ENCODE assay signal across 21 mouse cellular contexts in genomic region chr14:23602054-23602453, GRCm38 (mm10).
DNase-seq lines count a peak whose midpoint lies in the region; ATAC-seq and TF ChIP-seq lines count a peak whose summit lies in the region.
"Had no signal": no experiment of that assay in that cellular context is flagged by ENCODE, and none has a peak within 500 bp of the region (broad histone marks: within the 10 kb centered on the region; RNA-seq: fewer than 3 reads in every experiment).

No protein-coding gene starts in this region.

- TF ChIP-seq CTCF in left cerebral cortex, adult 2 months (IDR thresholded peaks at IDR 0.05), result no peak
- TF ChIP-seq CTCF in cortical plate, adult 2 months (IDR thresholded peaks at IDR 0.05; ENCODE audit: extremely low read depth, insufficient read depth, low read length), result no peak

- WGBS in hindbrain, embryonic 15.5 days, result 73% methylated on average over 2 of the region's 2 CpGs
- 66% methylated on average over 2 of the region's 2 CpGs for WGBS in hindbrain, embryonic 13.5 days

- no peak overlapping the region for H3K9ac ChIP-seq in hindbrain, embryonic 15.5 days
- H3K9ac ChIP-seq in hindbrain, embryonic 13.5 days, result no peak overlapping the region
- H3K9ac ChIP-seq: embryonic facial prominence, embryonic 12.5 days; embryonic facial prominence, embryonic 15.5 days; forebrain, postnatal 0 days had no signal

- H3K36me3 ChIP-seq in hindbrain, embryonic 15.5 days, result no peaks in the 10 kb centered on the region
- no peaks in the 10 kb centered on the region for H3K36me3 ChIP-seq in hindbrain, embryonic 13.5 days
- H3K36me3 ChIP-seq: embryonic facial prominence, embryonic 12.5 days; embryonic facial prominence, embryonic 15.5 days had no signal

- no peak for TF ChIP-seq POLR2A in cortical plate, adult 2 months (IDR thresholded peaks at IDR 0.05; ENCODE audit: extremely low read depth, insufficient read depth, low read length)

- intact Hi-C loops in left cerebral cortex, adult 2 months (cut with DNase I), result no loop called here

- no peak overlapping the region for H3K4me2 ChIP-seq in hindbrain, embryonic 15.5 days
- H3K4me2 ChIP-seq in hindbrain, embryonic 13.5 days, result no peak overlapping the region
- H3K4me2 ChIP-seq: embryonic facial prominence, embryonic 12.5 days; embryonic facial prominence, embryonic 15.5 days; heart, embryonic 11.5 days had no signal

- no peak overlapping the region for H3K4me3 ChIP-seq in hindbrain, embryonic 15.5 days
- H3K4me3 ChIP-seq in hindbrain, embryonic 13.5 days, result no peak overlapping the region
- H3K4me3 ChIP-seq in left cerebral cortex, adult 2 months, result no peak overlapping the region
- H3K4me3 ChIP-seq in cortical plate, adult 2 months (ENCODE audit: insufficient read depth, low read length), result no peak overlapping the region
- H3K4me3 ChIP-seq: embryonic facial prominence, embryonic 12.5 days; embryonic facial prominence, embryonic 15.5 days; heart, adult 2 months had no signal

- ATAC-seq in hindbrain, embryonic 15.5 days (ENCODE audit: low FRiP score, low read depth), result no peak
- no peak for ATAC-seq in hindbrain, embryonic 13.5 days (ENCODE audit: low FRiP score)
- ATAC-seq: CD4-positive, CD25-positive, alpha-beta regulatory T cell, adult 4 months; forebrain, embryonic 14.5 days; forebrain, postnatal 0 days; intestine, postnatal 0 days had no signal

- H3K4me1 ChIP-seq in hindbrain, embryonic 15.5 days (replicated peaks), result peaks cover 4% of the 10 kb centered on the region; the same call in 1 of the 2 replicates
- H3K4me1 ChIP-seq in hindbrain, embryonic 13.5 days (replicated peaks), result 0 out of 2 replicates have a peak, but pooled peaks cover 4% of the 10 kb centered on the region
- peaks cover 14% of the 10 kb centered on the region for H3K4me1 ChIP-seq in cortical plate, adult 2 months (ENCODE audit: control insufficient read depth, insufficient read depth, low read length)
- H3K4me1 ChIP-seq: embryonic facial prominence, embryonic 12.5 days; embryonic facial prominence, embryonic 15.5 days had no signal

- no peak for DNase-seq in left cerebral cortex, adult 2 months (ENCODE audit: extremely low spot score in 1 of 2, low spot score in 2 of 2)
- no peak for DNase-seq in left cerebral cortex, adult 18-20 months (ENCODE audit: low spot score in 2 of 2)
- peak; percentile 59 for DNase-seq in brain, adult 2 months (ENCODE audit: low read depth, low spot score)
- DNase-seq: adrenal gland, adult 8-10 months; adrenal gland, postnatal 25 days; cerebellum, adult 18-20 months; cerebellum, adult 9-10 months; cerebellum, postnatal 14 days; forebrain, postnatal 0 days; gastrocnemius, postnatal 10 days; gastrocnemius, postnatal 36 days; heart, adult 2 months had no signal

- no peaks in the 10 kb centered on the region for H3K27me3 ChIP-seq in hindbrain, embryonic 15.5 days
- no peaks in the 10 kb centered on the region for H3K27me3 ChIP-seq in hindbrain, embryonic 13.5 days
- H3K27me3 ChIP-seq: embryonic facial prominence, embryonic 12.5 days; embryonic facial prominence, embryonic 15.5 days had no signal

- H3K27ac ChIP-seq in hindbrain, embryonic 15.5 days (replicated peaks), result 0 out of 2 replicates have a peak overlapping the region, but pooled peaks have one; percentile 45
- no peak overlapping the region for H3K27ac ChIP-seq in hindbrain, embryonic 13.5 days
- H3K27ac ChIP-seq in left cerebral cortex, adult 2 months, result peak overlapping the region; percentile 81
- H3K27ac ChIP-seq in cortical plate, adult 2 months (ENCODE audit: insufficient read depth, low read length), result peak overlapping the region; percentile 76; the same call in 1 of the 2 replicates
- H3K27ac ChIP-seq: embryonic facial prominence, embryonic 12.5 days; embryonic facial prominence, embryonic 15.5 days; heart, adult 2 months had no signal

- no peaks in the 10 kb centered on the region for H3K9me3 ChIP-seq in hindbrain, embryonic 15.5 days
- no peaks in the 10 kb centered on the region for H3K9me3 ChIP-seq in hindbrain, embryonic 13.5 days
- H3K9me3 ChIP-seq: embryonic facial prominence, embryonic 12.5 days; embryonic facial prominence, embryonic 15.5 days had no signal
